Mouse (Mus musculus) hindbrain, postnatal 0 days (tissue): ENCODE data around the gene Rbm6. TPM values are rescaled to one million over a fixed set of nuclear protein-coding genes. Genes with fewer than 3 reads are reported as not detected.
A peak's percentile ranks its signal among the peaks of the same experiment; 100 is the strongest.

ENCODE experiments used
- ATAC-seq: fragments of 200-750 bp; cut with Nextera tagmentation; 2 replicates; pipeline ENCODE4 v1.8.0; 2017; ENCODE audit warnings: mild to moderate bottlenecking, moderate TSS enrichment, moderate library complexity
- DNase-seq: peaks from one replicate; pipeline ENCODE4 v3.0.0-alpha.2; 2015; ENCODE audit warnings: low spot score
- H3K27ac ChIP-seq: fragments of 300-500 bp; sonication (generic); 2 replicates; pipeline ENCODE4 v1.5.1; 2014; ENCODE audit warnings: mild to moderate bottlenecking
- H3K27me3 ChIP-seq: fragments of 300-500 bp; sonication (generic); 2 replicates; pipeline ENCODE4 v1.6.1; 2014; ENCODE audit warnings: low read length, mixed read lengths; ENCODE audit not compliant: insufficient read depth
- H3K36me3 ChIP-seq: fragments of 300-500 bp; sonication (generic); 2 replicates; pipeline ENCODE4 v1.6.1; 2014; ENCODE audit warnings: low read length, mixed read lengths; ENCODE audit not compliant: insufficient read depth
- H3K4me1 ChIP-seq: fragments of 300-500 bp; sonication (generic); 2 replicates; pipeline ENCODE4 v1.6.1; 2014; ENCODE audit warnings: antibody characterized with exemption, low read length, mixed read lengths; ENCODE audit not compliant: insufficient read depth
- H3K4me2 ChIP-seq: fragments of 300-500 bp; sonication (generic); 2 replicates; pipeline ENCODE4 v1.6.1; 2014; ENCODE audit warnings: low read depth, mild to moderate bottlenecking, low read length, moderate library complexity, mixed read lengths
- H3K4me3 ChIP-seq: fragments of 300-500 bp; sonication (generic); 2 replicates; pipeline ENCODE4 v1.5.1; 2014; ENCODE audit warnings: low read length
- H3K9ac ChIP-seq: fragments of 300-500 bp; sonication (generic); replicated peaks from 2 replicates; pipeline ENCODE4 v1.6.1; 2014; ENCODE audit warnings: mild to moderate bottlenecking, low read length, moderate library complexity, mixed read lengths
- H3K9me3 ChIP-seq: fragments of 300-500 bp; sonication (generic); 2 replicates; pipeline ENCODE4 v1.6.1; 2016; ENCODE audit warnings: low read length, mixed read lengths
- CTCF ChIP-seq: IDR thresholded peaks from 2 replicates; pipeline ENCODE4 v1.5.1; 2016; ENCODE audit warnings: antibody characterized with exemption, control low read depth, low read depth
- WGBS: fragments of 180-500 bp; shearing (Covaris S2); extraction: QIAGEN DNeasy Blood & Tissue Kit; methylation state at CpG from one replicate; pipeline ENCODE4 v1.1.7; 2014; 5-methylcytosine and 5-hydroxymethylcytosine counted together
- polyA plus RNA-seq: library from polyadenylated mRNA; unstranded; fragments of >200 nt; fragmentation: Nextera tagmentation; extraction: Ambion mirVana; gene quantifications from 2 replicates; pipeline ENCODE4 v1.2.1, GENCODE M21; 2015
- total RNA-seq: library from RNA; depleted of rRNA; stranded (reverse); fragments of >200 nt; gene quantifications from 2 replicates; pipeline ENCODE4 v1.2.3, GENCODE M21; 2014

Gene Rbm6
- total and polyA plus RNA-seq, 2 experiments from 2014 or later = 55.0 to 62.3 TPM

GRCm38 (mm10) chr9:107744061-107744460, 129.0 kb downstream of the Rbm6 start:
- Histone ChIP-seq H3K9ac (no peak overlapping the region), H3K36me3 (peaks cover 91% of the 10 kb centered on the region), H3K4me1 (no peaks in the 10 kb centered on the region), H3K9me3 (no peaks in the 10 kb centered on the region), H3K4me2 (no peak overlapping the region), H3K27me3 (no peaks in the 10 kb centered on the region), H3K27ac (no peak overlapping the region), H3K4me3 (no peak overlapping the region)
- WGBS = 87% methylated on average over 6 of the region's 6 CpGs
- no peak for ATAC-seq
- TF ChIP-seq CTCF = no peak
- no peak for DNase-seq

GRCm38 (mm10) chr9:107738841-107739202, 134.2 kb downstream of the Rbm6 start:
- 39% methylated on average over 4 of the region's 4 CpGs for WGBS
- no peak overlapping the region for H3K9ac ChIP-seq
- ATAC-seq = peak; percentile 68
- TF ChIP-seq CTCF = peak; percentile 69
- no peaks in the 10 kb centered on the region for H3K9me3 ChIP-seq
- no peaks in the 10 kb centered on the region for H3K27me3 ChIP-seq
- DNase-seq = peak; percentile 59
- H3K36me3 ChIP-seq = peaks cover 43% of the 10 kb centered on the region
- H3K27ac ChIP-seq = peak overlapping the region; percentile 70; the same call in 1 of the 2 replicates
- H3K4me2 ChIP-seq = no peak overlapping the region
- H3K4me1 ChIP-seq = peaks cover 24% of the 10 kb centered on the region
- no peak overlapping the region for H3K4me3 ChIP-seq

- WGBS = 17% methylated on average over 7 of the region's 7 CpGs
- Histone ChIP-seq H3K27ac (peak overlapping the region; percentile 70), H3K9me3 (no peaks in the 10 kb centered on the region), H3K9ac (no peak overlapping the region), H3K4me3 (no peak overlapping the region), H3K27me3 (no peaks in the 10 kb centered on the region), H3K36me3 (peaks cover 37% of the 10 kb centered on the region), H3K4me1 (peaks cover 24% of the 10 kb centered on the region), H3K4me2 (no peak overlapping the region)
- peak; percentile 98 for TF ChIP-seq CTCF
- DNase-seq = peak; percentile 90
- ATAC-seq = peak; percentile 66
Measured at GRCm38 (mm10) chr9:107738020-107738840, 134.8 kb downstream of the Rbm6 start.

- WGBS = 3% methylated on average over 7 of the region's 7 CpGs
- peak overlapping the region; percentile 52 for H3K27ac ChIP-seq
- H3K4me3 ChIP-seq = 0 out of 2 replicates have a peak overlapping the region, but pooled peaks have one; percentile 0
- peaks cover 24% of the 10 kb centered on the region for H3K4me1 ChIP-seq
- H3K36me3 ChIP-seq = peaks cover 16% of the 10 kb centered on the region
- H3K9me3 ChIP-seq = no peaks in the 10 kb centered on the region
- peak overlapping the region; percentile 14; the same call in 1 of the 2 replicates for H3K9ac ChIP-seq
- TF ChIP-seq CTCF = no peak
- DNase-seq = peak; percentile 67
- H3K4me2 ChIP-seq = peak overlapping the region; percentile 42
- no peaks in the 10 kb centered on the region for H3K27me3 ChIP-seq
- no peak for ATAC-seq
Measured at GRCm38 (mm10) chr9:107736185-107736485, 136.9 kb downstream of the Rbm6 start.

- Histone ChIP-seq H3K9me3 (no peaks in the 10 kb centered on the region), H3K9ac (peak overlapping the region; percentile 14; the same call in 1 of the 2 replicates), H3K4me1 (peaks cover 24% of the 10 kb centered on the region), H3K4me2 (peak overlapping the region; percentile 42), H3K27ac (peak overlapping the region; percentile 52), H3K27me3 (no peaks in the 10 kb centered on the region), H3K4me3 (0 out of 2 replicates have a peak overlapping the region, but pooled peaks have one; percentile 0), H3K36me3 (peaks cover 10% of the 10 kb centered on the region)
- DNase-seq = peak; percentile 47
- WGBS = 6% methylated on average over 17 of the region's 17 CpGs
- no peak for TF ChIP-seq CTCF
- ATAC-seq = no peak
Measured at GRCm38 (mm10) chr9:107735356-107736184, 137.5 kb downstream of the Rbm6 start.

- Histone ChIP-seq H3K9ac (no peak overlapping the region), H3K27me3 (no peaks in the 10 kb centered on the region), H3K9me3 (no peaks in the 10 kb centered on the region), H3K4me3 (no peak overlapping the region), H3K27ac (peak overlapping the region; percentile 52), H3K36me3 (peaks cover 5% of the 10 kb centered on the region; the same call in 1 of the 2 replicates), H3K4me2 (no peak overlapping the region), H3K4me1 (peaks cover 31% of the 10 kb centered on the region)
- TF ChIP-seq CTCF = no peak
- 24% methylated on average over 7 of the region's 7 CpGs for WGBS
- ATAC-seq = no peak
- no peak for DNase-seq
Measured at GRCm38 (mm10) chr9:107734567-107734971, 138.5 kb downstream of the Rbm6 start.
